Mouse (Mus musculus) hindbrain, embryonic 15.5 days (tissue): ENCODE measurements around the gene Myom3. TPM values are rescaled to one million over a fixed set of nuclear protein-coding genes. Genes with fewer than 3 reads are reported as not detected.
A peak's percentile ranks its signal among the peaks of the same experiment; 100 is the strongest.

ENCODE experiments used
- ATAC-seq: fragments of 200-750 bp; cut with Nextera tagmentation; 2 replicates; pipeline ENCODE4 v1.8.0; 2017; ENCODE audit warnings: low read depth, moderate number of reproducible peaks, moderate TSS enrichment; ENCODE audit not compliant: low FRiP score
- H3K27ac ChIP-seq: fragments of 300-500 bp; sonication (generic); replicated peaks from 2 replicates; pipeline ENCODE4 v1.5.1; 2015; ENCODE audit warnings: mild to moderate bottlenecking, inconsistent platforms
- H3K27me3 ChIP-seq: fragments of 300-500 bp; sonication (generic); 2 replicates; pipeline ENCODE4 v1.6.1; 2015; ENCODE audit warnings: control low read depth, inconsistent platforms
- H3K36me3 ChIP-seq: fragments of 300-500 bp; sonication (generic); 2 replicates; pipeline ENCODE4 v1.6.1; 2015; ENCODE audit warnings: control low read depth, inconsistent platforms
- H3K4me1 ChIP-seq: fragments of 300-500 bp; sonication (generic); replicated peaks from 2 replicates; pipeline ENCODE4 v1.6.1; 2015; ENCODE audit warnings: control low read depth, inconsistent platforms
- H3K4me2 ChIP-seq: fragments of 300-500 bp; sonication (generic); 2 replicates; pipeline ENCODE4 v1.6.1; 2015; ENCODE audit warnings: moderate library complexity, mild to moderate bottlenecking, inconsistent platforms
- H3K4me3 ChIP-seq: fragments of 300-500 bp; sonication (generic); 2 replicates; pipeline ENCODE4 v1.5.1; 2015; ENCODE audit warnings: mild to moderate bottlenecking, inconsistent platforms
- H3K9ac ChIP-seq: fragments of 300-500 bp; sonication (generic); 2 replicates; pipeline ENCODE4 v1.6.1; 2015; ENCODE audit warnings: inconsistent platforms
- H3K9me3 ChIP-seq: fragments of 300-500 bp; sonication (generic); 2 replicates; pipeline ENCODE4 v1.6.1; 2016; ENCODE audit warnings: control low read depth, inconsistent platforms
- WGBS: fragments of 180-500 bp; shearing (Covaris S2); methylation state at CpG from one replicate; pipeline ENCODE4 v1.1.7; 2015; 5-methylcytosine and 5-hydroxymethylcytosine counted together
- polyA plus RNA-seq: library from polyadenylated mRNA; unstranded; fragments of >200 nt; fragmentation: Nextera tagmentation; extraction: Ambion mirVana; gene quantifications from 2 replicates; pipeline ENCODE4 v1.2.1, GENCODE M21; 2015

The Myom3 gene
- polyA plus RNA-seq, 1 experiment from 2014 or later, result 0.31 TPM

DNA sequence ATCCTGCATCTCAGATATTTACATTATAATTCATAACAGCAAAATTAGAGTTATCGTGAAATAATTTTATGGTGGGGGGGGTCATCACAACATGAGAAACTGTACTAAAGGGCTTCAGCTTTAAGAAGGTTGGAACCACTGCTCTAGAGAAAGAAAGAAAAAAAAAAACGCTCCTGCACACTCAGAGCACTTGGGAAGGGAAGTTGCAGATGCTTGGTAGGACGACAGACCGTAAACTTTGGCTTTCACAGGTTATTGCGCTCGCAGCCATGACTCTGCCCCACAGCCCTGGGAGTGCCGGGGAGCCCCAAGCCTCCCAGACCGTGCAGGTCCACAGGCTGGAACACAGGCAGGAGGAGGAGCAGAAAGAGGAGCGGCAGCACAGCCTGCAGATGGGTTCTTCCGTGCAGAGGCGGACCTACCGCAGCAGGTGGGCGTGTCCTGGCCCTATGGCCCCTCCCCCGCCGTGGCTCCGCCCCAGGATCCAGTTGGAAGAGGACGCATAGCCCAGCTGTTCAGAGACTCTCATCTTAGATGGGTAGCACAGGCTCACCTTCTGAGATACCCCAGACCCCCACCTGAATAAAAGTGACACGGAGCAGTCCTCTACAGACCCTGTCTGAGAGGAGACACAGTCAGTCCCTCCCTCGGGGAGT, 2.9 kb downstream of the Myom3 start:
- Histone ChIP-seq H3K9ac (peak overlapping the region; percentile 37; the same call in 1 of the 2 replicates), H3K4me1 (peaks cover 5% of the 10 kb centered on the region), H3K9me3 (no peaks in the 10 kb centered on the region), H3K36me3 (no peaks in the 10 kb centered on the region), H3K27me3 (no peaks in the 10 kb centered on the region), H3K27ac (no peak overlapping the region), H3K4me3 (peak overlapping the region; percentile 29), H3K4me2 (peak overlapping the region; percentile 57)
- no peak; the same call in 1 of the 2 replicates for ATAC-seq
- 9% methylated on average over 19 of the region's 19 CpGs for WGBS

GRCm38 (mm10) chr4:135764700-135765099, 5.2 kb downstream of the Myom3 start:
- Histone ChIP-seq H3K4me2 (no peak overlapping the region), H3K27me3 (no peaks in the 10 kb centered on the region), H3K36me3 (no peaks in the 10 kb centered on the region), H3K9ac (no peak overlapping the region), H3K4me1 (peaks cover 5% of the 10 kb centered on the region), H3K4me3 (no peak overlapping the region), H3K9me3 (no peaks in the 10 kb centered on the region), H3K27ac (no peak overlapping the region)
- WGBS, result 90% methylated on average over 13 of the region's 13 CpGs
- ATAC-seq, result no peak

- no peak overlapping the region for H3K27ac ChIP-seq
- 74% methylated on average over 8 of the region's 8 CpGs for WGBS
- H3K4me2 ChIP-seq, result no peak overlapping the region
- peaks cover 5% of the 10 kb centered on the region for H3K4me1 ChIP-seq
- no peak overlapping the region for H3K4me3 ChIP-seq
- no peaks in the 10 kb centered on the region for H3K9me3 ChIP-seq
- no peaks in the 10 kb centered on the region for H3K36me3 ChIP-seq
- no peak for ATAC-seq
- H3K9ac ChIP-seq, result no peak overlapping the region
- H3K27me3 ChIP-seq, result no peaks in the 10 kb centered on the region
Measured at GRCm38 (mm10) chr4:135765707-135766106, 6.2 kb downstream of the Myom3 start.

- H3K4me1 ChIP-seq, result peaks cover 5% of the 10 kb centered on the region
- H3K9me3 ChIP-seq, result no peaks in the 10 kb centered on the region
- H3K27me3 ChIP-seq, result no peaks in the 10 kb centered on the region
- WGBS, result 79% methylated on average over 3 of the region's 3 CpGs
- H3K4me2 ChIP-seq, result no peak overlapping the region
- no peak overlapping the region for H3K9ac ChIP-seq
- H3K36me3 ChIP-seq, result no peaks in the 10 kb centered on the region
- H3K4me3 ChIP-seq, result no peak overlapping the region
- ATAC-seq, result no peak
- no peak overlapping the region for H3K27ac ChIP-seq
Measured at GRCm38 (mm10) chr4:135766976-135767375, 7.5 kb downstream of the Myom3 start.

DNA sequence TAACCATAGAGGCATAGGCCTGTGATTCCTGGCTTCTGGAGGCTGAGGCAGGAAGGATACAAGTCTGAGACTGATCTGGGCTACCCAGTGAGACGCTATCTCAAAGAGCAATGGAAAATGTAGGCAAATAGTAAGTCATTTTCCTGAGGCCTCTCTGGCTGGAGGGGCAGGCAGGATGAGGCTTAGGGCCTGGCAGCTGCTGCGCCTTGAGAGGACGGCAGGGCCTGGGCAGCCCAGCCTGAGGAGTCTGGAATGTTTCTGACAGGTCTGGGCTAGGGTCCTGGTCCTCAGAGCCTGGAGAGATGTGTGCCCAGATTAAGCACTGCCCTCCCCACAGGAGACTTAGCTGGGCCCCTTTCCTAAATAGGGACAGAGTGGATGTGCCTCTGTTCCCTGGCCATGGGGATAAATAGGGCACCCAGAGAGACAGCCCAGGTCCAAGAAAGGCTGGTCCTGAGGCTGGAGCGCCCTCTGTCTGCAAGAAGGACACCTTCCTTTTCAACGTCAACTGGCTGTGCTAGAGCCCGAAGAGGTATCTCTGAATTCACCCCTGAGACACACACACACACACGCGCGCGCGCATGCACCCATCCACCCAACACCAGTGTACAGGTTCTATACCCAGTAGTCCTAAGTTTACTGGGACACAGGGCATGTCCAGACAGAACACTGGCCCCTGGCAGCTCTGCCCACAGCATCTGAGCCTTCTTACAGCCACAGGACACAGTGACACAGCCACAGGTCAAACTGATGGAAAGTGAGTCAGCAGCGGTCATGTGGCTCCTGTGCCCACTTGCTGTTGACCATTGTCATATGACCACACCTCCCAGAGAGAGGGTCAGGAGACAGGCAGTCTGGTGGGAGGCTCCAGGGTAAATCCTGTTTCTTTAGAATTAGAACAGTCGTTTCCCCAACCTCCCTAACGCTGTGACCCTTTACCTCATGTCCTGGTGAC, 9.3 kb downstream of the Myom3 start:
- 64% methylated on average over 14 of the region's 14 CpGs for WGBS
- Histone ChIP-seq H3K27me3 (no peaks in the 10 kb centered on the region), H3K4me2 (no peak overlapping the region), H3K4me1 (no peaks in the 10 kb centered on the region), H3K4me3 (no peak overlapping the region), H3K9ac (no peak overlapping the region), H3K9me3 (no peaks in the 10 kb centered on the region), H3K27ac (no peak overlapping the region), H3K36me3 (no peaks in the 10 kb centered on the region)
- ATAC-seq, result no peak

GRCm38 (mm10) chr4:135770611-135771305, 11.2 kb downstream of the Myom3 start:
- H3K4me3 ChIP-seq, result no peak overlapping the region
- H3K9me3 ChIP-seq, result no peaks in the 10 kb centered on the region
- no peak for ATAC-seq
- H3K4me2 ChIP-seq, result no peak overlapping the region
- H3K27me3 ChIP-seq, result no peaks in the 10 kb centered on the region
- 82% methylated on average over 18 of the region's 18 CpGs for WGBS
- no peaks in the 10 kb centered on the region for H3K4me1 ChIP-seq
- H3K27ac ChIP-seq, result no peak overlapping the region
- H3K36me3 ChIP-seq, result no peaks in the 10 kb centered on the region
- H3K9ac ChIP-seq, result no peak overlapping the region

DNA sequence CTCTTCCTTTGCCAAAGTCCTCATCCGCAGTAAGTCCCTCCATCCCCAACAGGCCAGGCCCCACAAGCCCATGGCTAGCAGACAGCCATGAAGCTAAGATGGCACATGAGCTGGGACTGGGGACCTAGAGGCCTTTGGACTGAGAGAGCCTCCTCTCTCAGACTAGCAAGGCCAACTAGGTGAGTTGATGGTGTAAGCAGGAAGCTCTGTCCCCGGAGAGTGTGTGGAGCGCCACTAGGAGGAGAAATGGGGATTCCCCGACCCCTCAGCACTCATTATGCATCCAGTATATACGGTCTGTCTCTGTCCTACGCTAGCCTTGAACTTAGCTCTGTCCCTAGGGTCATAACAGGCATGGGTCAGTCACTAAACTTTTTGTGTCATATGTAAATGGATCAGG, 12.1 kb downstream of the Myom3 start:
- Histone ChIP-seq H3K36me3 (no peaks in the 10 kb centered on the region), H3K27ac (no peak overlapping the region), H3K4me1 (no peaks in the 10 kb centered on the region), H3K27me3 (no peaks in the 10 kb centered on the region), H3K4me2 (no peak overlapping the region), H3K9me3 (no peaks in the 10 kb centered on the region), H3K9ac (no peak overlapping the region), H3K4me3 (no peak overlapping the region)
- no peak for ATAC-seq
- WGBS, result 85% methylated on average over 6 of the region's 6 CpGs

DNA sequence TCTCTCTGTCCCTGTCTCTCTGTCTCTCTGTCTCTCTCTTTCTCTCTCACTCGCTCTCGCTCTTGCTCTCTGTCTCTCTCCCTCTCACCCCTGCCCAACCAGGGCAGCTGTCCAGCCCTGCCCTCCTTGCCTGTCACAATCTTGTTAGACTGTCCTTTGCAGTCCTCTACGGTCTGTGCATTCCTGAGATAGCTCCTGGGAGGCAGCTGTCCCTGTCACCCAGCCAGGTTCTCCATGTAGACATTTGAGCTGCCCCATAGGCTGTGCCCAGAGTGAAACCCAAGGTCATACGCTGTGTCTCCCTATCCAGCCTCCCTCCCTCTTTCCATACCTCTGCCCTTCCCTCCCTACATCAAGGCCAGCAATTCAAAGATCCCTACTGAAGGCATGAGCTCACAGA, 13.2 kb downstream of the Myom3 start:
- no peak overlapping the region for H3K27ac ChIP-seq
- no peak overlapping the region for H3K4me3 ChIP-seq
- H3K9ac ChIP-seq, result no peak overlapping the region
- H3K36me3 ChIP-seq, result no peaks in the 10 kb centered on the region
- no peaks in the 10 kb centered on the region for H3K27me3 ChIP-seq
- WGBS, result 76% methylated on average over 4 of the region's 4 CpGs
- H3K4me2 ChIP-seq, result no peak overlapping the region
- no peak for ATAC-seq
- H3K4me1 ChIP-seq, result no peaks in the 10 kb centered on the region
- no peaks in the 10 kb centered on the region for H3K9me3 ChIP-seq

- Histone ChIP-seq H3K9me3 (no peaks in the 10 kb centered on the region), H3K27ac (no peak overlapping the region), H3K9ac (no peak overlapping the region), H3K4me3 (no peak overlapping the region), H3K4me1 (no peaks in the 10 kb centered on the region), H3K27me3 (no peaks in the 10 kb centered on the region), H3K36me3 (no peaks in the 10 kb centered on the region), H3K4me2 (no peak overlapping the region)
- no peak for ATAC-seq
- 68% methylated on average over 8 of the region's 8 CpGs for WGBS
Measured at GRCm38 (mm10) chr4:135774496-135774895, 15.0 kb downstream of the Myom3 start.

DNA sequence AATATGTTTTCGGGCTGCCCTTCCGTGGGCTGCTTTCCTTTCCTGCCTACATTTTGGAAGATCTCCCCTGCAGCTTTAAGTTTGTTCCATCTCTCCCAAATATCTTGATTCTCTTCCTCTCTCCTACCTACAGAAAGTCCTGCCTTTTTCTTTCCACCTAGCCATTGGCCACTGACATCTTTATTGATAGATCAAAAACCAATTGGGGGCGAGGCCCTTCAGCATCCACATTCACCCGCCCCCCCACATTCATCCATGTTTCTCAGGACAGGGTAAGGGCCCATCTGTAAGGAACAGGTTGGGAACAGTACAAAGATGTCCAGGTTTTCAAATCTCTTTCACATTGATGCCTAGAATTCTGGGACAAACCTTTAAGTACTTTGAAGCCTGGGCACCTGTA, 17.3 kb downstream of the Myom3 start:
- no peaks in the 10 kb centered on the region for H3K27me3 ChIP-seq
- ATAC-seq, result no peak

DNA sequence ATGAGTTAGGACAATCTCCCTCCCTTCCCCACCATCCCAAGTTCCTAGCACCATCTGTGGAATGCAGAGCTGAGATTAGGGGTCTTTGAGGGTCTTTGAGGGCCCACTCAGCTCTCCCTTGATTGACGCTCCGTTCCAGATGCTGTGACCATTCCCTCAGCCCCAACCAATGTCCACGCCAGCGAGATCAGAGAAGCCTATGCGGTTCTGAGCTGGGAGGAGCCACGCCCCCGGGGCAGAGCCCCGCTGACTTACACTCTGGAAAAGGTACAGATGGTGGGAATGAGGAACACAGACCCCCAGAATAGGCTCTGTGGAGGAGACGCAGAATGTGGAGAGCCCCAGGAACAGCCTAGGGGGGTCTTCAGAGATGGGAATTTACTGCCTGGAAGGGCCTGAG, 20.1 kb downstream of the Myom3 start:
- Histone ChIP-seq H3K27ac (no peak overlapping the region), H3K4me3 (no peak overlapping the region), H3K9me3 (no peaks in the 10 kb centered on the region), H3K4me2 (no peak overlapping the region), H3K9ac (no peak overlapping the region), H3K4me1 (no peaks in the 10 kb centered on the region), H3K27me3 (no peaks in the 10 kb centered on the region), H3K36me3 (no peaks in the 10 kb centered on the region)
- 82% methylated on average over 9 of the region's 9 CpGs for WGBS
- ATAC-seq, result no peak

More for the DNA sequence above, 17.3 kb downstream of the Myom3 start:
- Histone ChIP-seq H3K9me3 (no peaks in the 10 kb centered on the region), H3K4me1 (no peaks in the 10 kb centered on the region), H3K4me3 (no peak overlapping the region), H3K4me2 (no peak overlapping the region), H3K9ac (no peak overlapping the region), H3K36me3 (no peaks in the 10 kb centered on the region), H3K27ac (no peak overlapping the region)
- WGBS, result 88% methylated on average over 4 of the region's 4 CpGs

- H3K36me3 ChIP-seq, result no peaks in the 10 kb centered on the region
- no peaks in the 10 kb centered on the region for H3K27me3 ChIP-seq
- WGBS, result 84% methylated on average over 3 of the region's 3 CpGs
- ATAC-seq, result no peak
- no peaks in the 10 kb centered on the region for H3K4me1 ChIP-seq
- no peak overlapping the region for H3K27ac ChIP-seq
- H3K4me2 ChIP-seq, result no peak overlapping the region
- H3K9ac ChIP-seq, result no peak overlapping the region
- H3K9me3 ChIP-seq, result no peaks in the 10 kb centered on the region
- H3K4me3 ChIP-seq, result no peak overlapping the region
Measured at GRCm38 (mm10) chr4:135780255-135780654, 20.7 kb downstream of the Myom3 start.
